Mouse (Mus musculus): ENCODE results near the gene Eif4ebp2.

GRCm38 (mm10) chr10:61381823-61382222 is 70.6 kb downstream of the Eif4ebp2 start:
- TF ChIP-seq CTCF (IDR thresholded peaks at IDR 0.05; ENCODE audit: borderline replicate concordance, control insufficient read depth, extremely low read depth, insufficient read depth, low read length, poor library complexity) (no peak), POLR2A (IDR thresholded peaks at IDR 0.05; ENCODE audit: control insufficient read depth, extremely low read depth, insufficient read depth, low read length, poor library complexity) (no peak)
